Mouse (Mus musculus): ENCODE measurements around the gene Hoxb3. TPM values are rescaled to one million over a fixed set of nuclear protein-coding genes. Genes with fewer than 3 reads are reported as not detected.

The Hoxb3 gene
- total RNA-seq, 4 experiments from 2014 or later, result not detected

Small RNA genes within 50 kb of the gene (microRNA-seq; reads per million reads assigned to microRNA genes)
- 169 to 442 reads per million in 2 experiments for gene Mir10a

Other genes with a start within 250 kb of the Hoxb3 start
- gene Atp5g1, start 247.7 kb upstream of the Hoxb3 start, total RNA-seq (2022), result 100 to 1,000 TPM; 344 to 374 (median 374) TPM
- gene Calcoco2, start 211.4 kb upstream of the Hoxb3 start, total RNA-seq (2022), result under 1 TPM in 1 of 4 experiments, not detected in 3; 0.31 TPM
- gene Ttll6, start 189.5 kb upstream of the Hoxb3 start, total RNA-seq (2022), result under 1 TPM; 0.27 to 0.63 (median 0.42) TPM
- not detected for gene Hoxb13, start 129.0 kb upstream of the Hoxb3 start, total RNA-seq (2022)
- not detected for gene Hoxb9, start 51.9 kb upstream of the Hoxb3 start, total RNA-seq (2022)
- not detected for gene Hoxb8, start 41.4 kb upstream of the Hoxb3 start, total RNA-seq (2022)
- gene Hoxb7, start 36.7 kb upstream of the Hoxb3 start, total RNA-seq (2022), result not detected
- gene Hoxb6, start 30.9 kb upstream of the Hoxb3 start, total RNA-seq (2022), result not detected
- not detected for gene Hoxb5, start 20.0 kb upstream of the Hoxb3 start, total RNA-seq (2022)
- under 1 TPM in 1 of 4 experiments, not detected in 3; 0.13 TPM for gene Hoxb4, start 5.1 kb upstream of the Hoxb3 start, total RNA-seq (2022)
- gene Hoxb2, start 27.2 kb downstream of the Hoxb3 start, total RNA-seq (2022), result not detected
- not detected for gene Hoxb1, start 42.4 kb downstream of the Hoxb3 start, total RNA-seq (2022)
- 1 to 10 TPM; 1.1 to 2.8 (median 2.3) TPM for gene Skap1, start 141.3 kb downstream of the Hoxb3 start, total RNA-seq (2022)

All from layer of hippocampus, adult 8-10 months (tissue).